Mouse (Mus musculus): Measurements from ENCODE around the gene Il25.

Il25 gene

GRCm38 (mm10) chr14:54932645-54933150 lies at the start of gene Il25:
Il25 (plus strand) TSS chr14:54932695.
- no peak for DNase-seq

- peak; percentile 56 for DNase-seq
Measured at GRCm38 (mm10) chr14:54883154-54884021, 49.1 kb upstream of the Il25 start, which contains the start of the genes Bcl2l2 and Gm20521. Bcl2l2 (plus strand) TSS chr14:54883377. Gm20521 (plus strand) TSS chr14:54883441.

GRCm38 (mm10) chr14:54884022-54884712 lies 48.3 kb upstream of the Il25 start:
- DNase-seq = peak; percentile 27

- DNase-seq = no peak
Measured at GRCm38 (mm10) chr14:54885309-54885708, 47.2 kb upstream of the Il25 start.

GRCm38 (mm10) chr14:54892200-54892599 lies 40.3 kb upstream of the Il25 start, which contains the start of gene Pabpn1:
Pabpn1 (plus strand) TSS chr14:54892500.
- no peak for DNase-seq

- peak; percentile 94 for DNase-seq
Measured at GRCm38 (mm10) chr14:54893651-54894181, 38.8 kb upstream of the Il25 start.

- no peak for DNase-seq
Measured at GRCm38 (mm10) chr14:54894296-54895151, 38.0 kb upstream of the Il25 start.

GRCm38 (mm10) chr14:54897445-54897844 lies 35.0 kb upstream of the Il25 start:
- no peak for DNase-seq

- DNase-seq = peak; percentile 63
Measured at GRCm38 (mm10) chr14:54900383-54900782, 32.1 kb upstream of the Il25 start.

GRCm38 (mm10) chr14:54903641-54904040 lies 28.9 kb upstream of the Il25 start:
- DNase-seq = no peak

- DNase-seq = no peak
Measured at GRCm38 (mm10) chr14:54908682-54909081, 23.8 kb upstream of the Il25 start.

GRCm38 (mm10) chr14:54912109-54912850 lies 20.2 kb upstream of the Il25 start:
- DNase-seq = peak; percentile 47

- peak; percentile 61 for DNase-seq
Measured at GRCm38 (mm10) chr14:54912886-54913285, 19.6 kb upstream of the Il25 start, which contains the start of gene Slc22a17. Slc22a17 (minus strand) TSS chr14:54913132.

- no peak for DNase-seq
Measured at GRCm38 (mm10) chr14:54913343-54913742, 19.2 kb upstream of the Il25 start.

GRCm38 (mm10) chr14:54920076-54920685 lies 12.3 kb upstream of the Il25 start:
- DNase-seq = no peak

GRCm38 (mm10) chr14:54924641-54925348 lies 7.7 kb upstream of the Il25 start:
- no peak for DNase-seq

GRCm38 (mm10) chr14:54925349-54926342 lies 6.8 kb upstream of the Il25 start, which contains the start of gene Efs:
Efs (minus strand) TSS chr14:54926126.
- no peak for DNase-seq

GRCm38 (mm10) chr14:54926401-54927158 lies 5.9 kb upstream of the Il25 start:
- DNase-seq = peak; percentile 23

All from thymus, postnatal 4 days (tissue).